Mouse (Mus musculus) kidney, postnatal 0 days (tissue): ENCODE measurements around the gene Nodal. TPM values are rescaled to one million over a fixed set of nuclear protein-coding genes. Genes with fewer than 3 reads are reported as not detected.

ENCODE experiments used
- ATAC-seq: fragments of 200-750 bp; cut with Nextera tagmentation; replicated peaks from 2 replicates; pipeline ENCODE4 v1.8.0; 2017; ENCODE audit warnings: low read depth, moderate number of reproducible peaks, moderate TSS enrichment, moderate library complexity; ENCODE audit not compliant: low FRiP score
- DNase-seq: peaks from one replicate; pipeline ENCODE4 v3.0.0-alpha.2; 2016; ENCODE audit warnings: low spot score
- H3K27ac ChIP-seq: fragments of 300-500 bp; sonication (generic); 2 replicates; pipeline ENCODE4 v1.5.1; 2014; ENCODE audit warnings: mild to moderate bottlenecking
- H3K27me3 ChIP-seq: fragments of 300-500 bp; sonication (generic); 2 replicates; pipeline ENCODE4 v1.6.1; 2014; ENCODE audit warnings: low read length, mixed read lengths; ENCODE audit not compliant: insufficient read depth
- H3K36me3 ChIP-seq: fragments of 300-500 bp; sonication (generic); 2 replicates; pipeline ENCODE4 v1.6.1; 2014; ENCODE audit warnings: low read length, mixed read lengths; ENCODE audit not compliant: insufficient read depth
- H3K4me1 ChIP-seq: fragments of 300-500 bp; sonication (generic); replicated peaks from 2 replicates; pipeline ENCODE4 v1.6.1; 2014; ENCODE audit warnings: antibody characterized with exemption, low read length, mixed read lengths; ENCODE audit not compliant: insufficient read depth
- H3K4me2 ChIP-seq: fragments of 300-500 bp; sonication (generic); 2 replicates; pipeline ENCODE4 v1.6.1; 2014; ENCODE audit warnings: mild to moderate bottlenecking, low read length, moderate library complexity, mixed read lengths
- H3K4me3 ChIP-seq: fragments of 300-500 bp; sonication (generic); replicated peaks from 2 replicates; pipeline ENCODE4 v1.5.1; 2014; ENCODE audit warnings: low read depth, low read length
- H3K9ac ChIP-seq: fragments of 300-500 bp; sonication (generic); 2 replicates; pipeline ENCODE4 v1.6.1; 2014; ENCODE audit warnings: low read depth, low read length
- H3K9me3 ChIP-seq: fragments of 300-500 bp; sonication (generic); replicated peaks from 2 replicates; pipeline ENCODE4 v1.6.1; 2016; ENCODE audit warnings: low read length, inconsistent platforms, mixed read lengths
- CTCF ChIP-seq: IDR thresholded peaks from 2 replicates; pipeline ENCODE4 v1.5.1; 2016; ENCODE audit warnings: antibody characterized with exemption, low read depth, mild to moderate bottlenecking, moderate library complexity
- WGBS: fragments of 180-500 bp; shearing (Covaris S2); extraction: QIAGEN DNeasy Blood & Tissue Kit; methylation state at CpG from one replicate; pipeline ENCODE4 v1.1.7; 2014; 5-methylcytosine and 5-hydroxymethylcytosine counted together
- polyA plus RNA-seq: library from polyadenylated mRNA; unstranded; fragments of >200 nt; fragmentation: Nextera tagmentation; extraction: Ambion mirVana; gene quantifications from 2 replicates; pipeline ENCODE4 v1.2.1, GENCODE M21; 2015

Gene Nodal
- polyA plus RNA-seq, 1 experiment from 2014 or later = 0.36 TPM

DNA sequence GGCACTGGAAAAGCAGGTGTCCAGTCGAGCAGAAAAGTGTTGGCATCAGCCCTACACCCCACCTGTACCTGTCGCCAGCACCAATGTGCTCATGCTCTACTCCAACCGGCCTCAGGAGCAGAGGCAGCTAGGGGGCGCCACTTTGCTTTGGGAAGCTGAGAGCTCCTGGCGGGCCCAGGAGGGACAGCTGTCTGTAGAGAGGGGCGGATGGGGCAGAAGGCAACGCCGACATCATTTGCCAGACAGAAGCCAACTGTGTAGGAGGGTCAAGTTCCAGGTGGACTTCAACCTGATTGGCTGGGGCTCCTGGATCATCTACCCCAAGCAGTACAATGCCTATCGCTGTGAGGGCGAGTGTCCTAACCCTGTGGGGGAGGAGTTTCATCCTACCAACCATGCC lies 5.5 kb downstream of the Nodal start:
- peaks cover 3% of the 10 kb centered on the region; the same call in 1 of the 2 replicates for H3K4me1 ChIP-seq
- peaks cover 14% of the 10 kb centered on the region for H3K27me3 ChIP-seq
- no peaks in the 10 kb centered on the region for H3K36me3 ChIP-seq
- WGBS = 54% methylated on average over 10 of the region's 10 CpGs
- no peaks in the 10 kb centered on the region for H3K9me3 ChIP-seq
- no peak overlapping the region for H3K4me2 ChIP-seq
- no peak overlapping the region for H3K27ac ChIP-seq
- TF ChIP-seq CTCF = peak; percentile 61
- DNase-seq = no peak
- no peak overlapping the region for H3K9ac ChIP-seq
- H3K4me3 ChIP-seq = no peak overlapping the region
- peak; percentile 61 for ATAC-seq

DNA sequence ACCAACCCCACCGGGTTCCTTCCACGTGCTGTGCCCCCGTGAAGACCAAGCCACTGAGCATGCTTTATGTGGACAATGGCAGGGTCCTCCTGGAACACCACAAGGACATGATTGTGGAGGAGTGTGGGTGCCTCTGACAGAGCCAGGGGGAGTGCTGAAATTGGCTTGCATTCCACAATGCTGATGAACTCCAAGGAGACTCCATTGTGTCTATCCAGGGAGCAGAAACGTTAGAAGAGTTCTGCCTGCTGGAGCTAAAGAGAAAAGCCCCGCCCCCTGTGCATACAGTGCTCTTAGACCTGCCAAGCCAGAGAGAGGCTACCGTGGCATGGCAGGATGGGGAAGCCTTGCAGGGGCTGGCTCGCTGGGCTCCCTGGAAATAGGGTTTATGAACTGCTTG lies 6.7 kb downstream of the Nodal start:
- Histone ChIP-seq H3K27me3 (peaks cover 5% of the 10 kb centered on the region; the same call in 1 of the 2 replicates), H3K4me3 (no peak overlapping the region), H3K4me2 (no peak overlapping the region), H3K9me3 (no peaks in the 10 kb centered on the region), H3K9ac (no peak overlapping the region), H3K4me1 (no peaks in the 10 kb centered on the region), H3K27ac (no peak overlapping the region), H3K36me3 (no peaks in the 10 kb centered on the region)
- ATAC-seq = no peak
- DNase-seq = peak; percentile 59
- WGBS = 21% methylated on average over 7 of the region's 7 CpGs
- no peak for TF ChIP-seq CTCF

DNA sequence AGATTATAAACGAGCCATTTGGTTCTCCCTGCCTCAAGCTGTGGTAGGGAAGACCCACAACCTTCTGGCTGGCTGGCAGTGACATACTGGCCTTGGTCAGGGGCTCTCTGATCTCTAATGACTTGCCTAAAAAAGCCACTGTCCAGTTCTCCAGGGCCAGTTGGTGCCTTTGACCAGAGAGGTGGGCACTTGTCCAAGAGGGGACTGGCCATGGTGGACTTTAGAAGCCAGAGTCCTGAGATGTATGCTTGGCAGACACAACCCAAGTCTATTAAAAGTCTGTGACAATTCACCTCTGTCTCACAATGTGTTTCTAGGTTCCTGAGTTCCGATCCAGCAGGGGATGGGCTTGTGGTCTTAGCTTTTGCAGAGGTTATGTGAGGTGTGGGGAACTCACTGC lies 7.3 kb downstream of the Nodal start:
- Histone ChIP-seq H3K9ac (no peak overlapping the region), H3K27ac (no peak overlapping the region), H3K4me2 (no peak overlapping the region), H3K4me1 (no peaks in the 10 kb centered on the region), H3K4me3 (no peak overlapping the region), H3K9me3 (no peaks in the 10 kb centered on the region), H3K36me3 (no peaks in the 10 kb centered on the region), H3K27me3 (no peaks in the 10 kb centered on the region; the same call in 1 of the 2 replicates)
- WGBS = 61% methylated on average over 2 of the region's 2 CpGs
- TF ChIP-seq CTCF = no peak
- no peak for ATAC-seq
- DNase-seq = no peak

DNA sequence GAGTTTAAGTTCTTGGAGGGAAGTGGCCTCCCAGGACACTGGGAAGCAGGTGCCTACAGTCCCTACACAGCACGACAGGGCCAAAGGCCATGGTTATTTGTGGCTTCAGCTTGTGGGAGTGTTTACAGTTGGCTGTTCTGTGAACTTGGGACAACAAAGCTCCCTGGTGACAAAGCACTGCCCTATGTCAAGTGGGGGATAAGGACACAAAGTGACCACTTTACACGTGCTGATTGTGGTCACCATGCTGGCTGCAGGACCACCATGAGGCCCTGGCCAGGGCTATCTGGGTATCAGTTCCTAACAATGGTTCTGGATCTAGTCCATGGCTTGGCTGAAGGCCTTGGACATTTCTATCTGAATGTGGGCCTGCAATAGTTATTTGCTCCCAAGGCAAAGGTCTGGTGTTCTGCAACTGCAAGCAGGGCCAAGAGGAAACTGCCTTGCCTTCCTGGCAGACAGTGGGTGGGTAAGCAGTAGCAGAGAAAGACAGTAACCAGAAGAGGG lies 8.5 kb downstream of the Nodal start:
- 24% methylated on average over 2 of the region's 2 CpGs for WGBS
- H3K9ac ChIP-seq = no peak overlapping the region
- DNase-seq (no peak), ATAC-seq (0 out of 2 replicates have a peak, but pooled peaks have one; percentile 18)
- no peaks in the 10 kb centered on the region for H3K9me3 ChIP-seq
- H3K27ac ChIP-seq = no peak overlapping the region
- no peaks in the 10 kb centered on the region for H3K27me3 ChIP-seq
- no peak overlapping the region for H3K4me2 ChIP-seq
- no peak for TF ChIP-seq CTCF
- no peak overlapping the region for H3K4me3 ChIP-seq
- peaks cover 11% of the 10 kb centered on the region; the same call in 1 of the 2 replicates for H3K36me3 ChIP-seq
- no peaks in the 10 kb centered on the region for H3K4me1 ChIP-seq

DNA sequence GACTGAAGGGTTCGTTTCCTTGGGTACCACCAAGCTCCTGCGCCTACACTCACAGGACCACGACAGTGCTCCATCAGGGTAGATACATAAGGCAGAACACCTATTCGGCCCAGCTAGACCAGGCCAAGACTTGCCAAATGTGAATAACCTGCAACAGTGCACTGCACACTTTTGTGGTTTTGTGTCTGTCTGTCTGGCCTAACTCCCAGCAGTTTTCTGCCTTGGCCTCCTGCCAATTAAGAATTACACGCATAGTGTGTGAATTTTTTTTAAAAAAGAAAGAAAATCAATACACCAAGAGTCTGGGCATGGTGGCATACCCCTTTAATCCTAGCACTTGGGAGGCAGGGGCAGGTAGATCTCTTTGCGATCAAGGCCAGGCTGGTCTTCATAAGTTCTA lies 10.2 kb downstream of the Nodal start:
- no peak for TF ChIP-seq CTCF
- Histone ChIP-seq H3K4me1 (no peaks in the 10 kb centered on the region), H3K4me3 (no peak overlapping the region), H3K4me2 (no peak overlapping the region), H3K27ac (no peak overlapping the region), H3K9me3 (no peaks in the 10 kb centered on the region), H3K9ac (no peak overlapping the region), H3K36me3 (peaks cover 19% of the 10 kb centered on the region), H3K27me3 (no peaks in the 10 kb centered on the region)
- no peak for DNase-seq
- ATAC-seq = no peak
- WGBS = 85% methylated on average over 6 of the region's 6 CpGs

DNA sequence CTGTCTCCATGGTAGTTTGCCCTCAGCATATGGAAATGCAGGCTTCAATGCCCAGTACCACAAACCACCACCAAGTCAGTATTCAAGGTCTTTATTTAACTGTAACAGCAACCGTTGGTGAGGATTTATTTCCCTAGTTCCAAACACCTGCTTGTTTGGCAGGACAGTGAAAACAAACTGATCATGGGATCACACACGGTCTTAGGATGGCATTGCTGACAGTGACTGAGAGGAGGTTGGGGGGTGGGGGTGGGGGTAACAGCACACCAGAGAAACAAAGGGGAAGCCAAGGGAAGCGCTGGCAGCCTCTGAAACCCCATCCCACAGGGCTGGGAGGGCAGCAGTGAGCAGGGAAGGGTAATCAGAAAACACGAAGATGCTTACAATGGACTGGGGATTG lies 10.6 kb downstream of the Nodal start:
- TF ChIP-seq CTCF = no peak
- peaks cover 23% of the 10 kb centered on the region for H3K36me3 ChIP-seq
- H3K9ac ChIP-seq = no peak overlapping the region
- no peak overlapping the region for H3K4me3 ChIP-seq
- WGBS = 54% methylated on average over 4 of the region's 4 CpGs
- H3K9me3 ChIP-seq = no peaks in the 10 kb centered on the region
- H3K27ac ChIP-seq = no peak overlapping the region
- DNase-seq = no peak
- H3K27me3 ChIP-seq = no peaks in the 10 kb centered on the region
- no peaks in the 10 kb centered on the region for H3K4me1 ChIP-seq
- H3K4me2 ChIP-seq = no peak overlapping the region
- ATAC-seq = no peak

DNA sequence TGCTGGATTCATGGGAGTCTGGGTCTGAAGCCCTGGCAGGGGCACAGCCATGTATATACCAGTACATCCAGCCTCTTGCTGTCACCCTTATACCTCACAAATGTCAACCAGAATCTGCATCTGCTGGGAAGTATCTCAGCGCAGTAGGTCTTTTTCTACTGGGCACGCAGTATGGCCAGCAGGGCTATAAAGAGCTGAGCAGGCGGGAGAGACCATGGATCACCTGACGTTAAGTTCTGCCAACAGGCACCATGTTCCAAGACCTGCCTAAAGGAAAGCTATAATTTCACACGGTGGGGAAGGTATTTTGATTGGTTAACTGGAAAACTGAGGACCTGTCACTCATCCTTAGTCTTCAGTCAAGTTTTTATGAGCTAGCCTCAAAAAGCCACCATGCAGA lies 11.3 kb downstream of the Nodal start:
- ATAC-seq (no peak), DNase-seq (no peak)
- no peaks in the 10 kb centered on the region for H3K9me3 ChIP-seq
- no peak overlapping the region for H3K27ac ChIP-seq
- H3K4me2 ChIP-seq = no peak overlapping the region
- 92% methylated on average over 5 of the region's 5 CpGs for WGBS
- no peak overlapping the region for H3K4me3 ChIP-seq
- H3K27me3 ChIP-seq = no peaks in the 10 kb centered on the region
- no peak overlapping the region for H3K9ac ChIP-seq
- H3K4me1 ChIP-seq = no peaks in the 10 kb centered on the region
- H3K36me3 ChIP-seq = peaks cover 30% of the 10 kb centered on the region
- no peak for TF ChIP-seq CTCF
